Mouse (Mus musculus): ENCODE data around the gene Flvcr1. TPM values are rescaled to one million over a fixed set of nuclear protein-coding genes. Genes with fewer than 3 reads are reported as not detected.

The Flvcr1 gene
- polyA plus RNA-seq, 1 experiment from 2014 or later, result 8.6 TPM

DNA sequence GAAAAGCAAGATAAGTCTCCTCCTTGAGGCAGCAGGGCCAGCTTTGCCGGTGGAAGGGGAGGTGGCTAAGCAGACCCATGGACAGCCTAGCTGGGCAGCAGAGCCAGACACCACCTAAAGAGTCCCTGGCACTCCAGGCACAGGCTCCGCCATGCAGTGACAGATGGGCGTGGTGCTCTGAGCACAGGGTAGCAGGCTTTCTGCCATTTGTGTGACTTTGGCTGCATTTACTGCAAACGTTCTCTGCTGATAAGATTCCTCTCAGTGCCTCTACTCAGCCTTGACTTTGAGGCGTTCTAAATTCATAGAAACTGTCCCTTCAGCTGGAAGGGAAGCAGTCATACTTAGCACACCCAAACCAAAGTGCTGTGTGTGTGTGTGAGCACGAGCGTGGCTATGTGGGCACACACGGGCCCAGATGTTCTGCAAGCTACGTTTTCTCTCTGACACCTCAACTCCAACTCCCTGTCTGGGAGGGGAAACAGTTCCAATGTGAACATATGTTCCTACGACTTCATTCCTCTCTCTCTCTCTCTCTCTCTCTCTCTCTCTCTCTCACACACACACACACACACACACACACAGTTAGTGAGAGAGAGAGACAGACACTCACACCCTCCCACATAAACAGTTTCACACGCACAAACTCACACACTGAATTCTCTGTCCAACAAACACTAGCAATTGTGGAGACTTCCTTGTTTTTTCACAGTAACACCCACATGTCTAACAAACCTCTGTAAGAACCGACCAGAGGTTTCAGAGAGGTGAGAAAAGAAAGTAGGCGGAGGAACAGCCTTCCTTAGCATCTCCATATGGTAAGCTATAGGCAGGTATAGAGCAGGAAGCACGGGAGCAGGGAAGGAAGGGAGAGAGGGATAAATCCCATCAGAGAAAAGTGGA lies 54.0 kb downstream of the Flvcr1 start:
- Histone ChIP-seq H3K4me3 (no peak overlapping the region), H3K4me1 (peaks cover 12% of the 10 kb centered on the region), H3K27me3 (ENCODE audit: low read depth, poor library complexity, severe bottlenecking) (no peaks in the 10 kb centered on the region), H3K9me3 (replicated peaks) (no peaks in the 10 kb centered on the region), H3K27ac (replicated peaks) (no peak overlapping the region), H3K36me3 (peaks cover 87% of the 10 kb centered on the region)
- WGBS, result 94% methylated on average over 14 of the region's 14 CpGs
- no peak for DNase-seq (ENCODE audit: low spot score)

DNA sequence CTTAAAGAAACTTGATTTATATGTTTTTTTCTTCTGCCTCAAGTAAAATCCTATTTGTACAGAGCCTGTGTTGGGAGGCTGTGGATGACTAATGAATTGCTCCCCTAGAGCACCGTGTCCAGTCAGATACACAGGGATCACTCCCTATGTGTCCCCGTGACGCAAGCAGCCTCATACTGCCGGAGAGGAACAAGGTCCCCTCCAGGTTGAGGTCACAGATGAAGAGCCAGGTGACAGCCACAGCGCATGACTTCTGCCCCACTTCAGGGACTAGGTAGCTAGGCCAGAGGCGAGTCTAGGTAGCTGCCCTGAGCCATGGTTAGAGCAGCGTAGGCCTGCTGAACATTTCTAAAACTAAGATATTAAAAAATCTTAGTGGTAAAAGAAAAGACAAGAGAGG lies 57.9 kb downstream of the Flvcr1 start:
- 93% methylated on average over 7 of the region's 7 CpGs for WGBS
- no peak for DNase-seq (ENCODE audit: low spot score)
- no peaks in the 10 kb centered on the region for H3K27me3 ChIP-seq (ENCODE audit: low read depth, poor library complexity, severe bottlenecking)
- no peaks in the 10 kb centered on the region for H3K4me1 ChIP-seq
- peaks cover 94% of the 10 kb centered on the region for H3K36me3 ChIP-seq
- no peaks in the 10 kb centered on the region for H3K9me3 ChIP-seq (replicated peaks)
- no peak overlapping the region for H3K4me3 ChIP-seq
- H3K27ac ChIP-seq (replicated peaks), result no peak overlapping the region

DNA sequence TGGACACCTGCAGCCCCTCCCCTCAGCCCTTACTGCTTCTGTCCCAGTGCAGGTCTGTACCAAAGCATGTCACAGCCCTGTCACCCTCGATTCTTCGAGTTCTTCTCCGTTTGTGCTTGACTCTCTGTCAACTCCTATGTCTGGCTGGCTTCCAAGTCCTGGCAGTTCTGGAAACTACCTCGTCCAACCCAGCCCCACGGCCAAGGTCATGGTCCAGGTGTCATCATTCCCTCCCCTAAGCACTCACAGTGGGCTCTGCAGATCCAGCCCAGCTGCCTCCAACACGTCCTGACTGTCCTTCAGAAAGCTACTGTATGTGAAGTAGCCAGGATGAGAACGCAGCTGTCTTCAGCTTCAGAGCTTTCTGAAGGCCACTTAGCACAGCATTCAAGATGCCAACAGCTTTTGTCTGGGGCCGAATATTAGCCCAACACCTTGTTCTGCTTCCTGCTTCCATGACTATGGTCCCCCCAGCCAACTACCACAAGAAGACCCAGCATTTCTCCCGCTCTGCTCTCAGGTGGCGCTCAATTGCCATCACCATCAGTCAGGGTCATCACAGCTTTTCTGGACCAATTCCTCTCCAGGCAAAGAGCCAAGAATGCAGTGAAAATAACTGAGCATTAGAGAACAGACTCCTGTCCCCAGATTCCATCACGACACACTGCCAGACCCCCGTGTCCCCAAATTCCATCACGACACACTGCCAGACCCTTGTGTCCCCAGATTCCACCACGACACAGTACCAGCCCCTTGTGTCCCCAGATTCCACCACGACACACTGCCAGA lies 60.8 kb downstream of the Flvcr1 start:
- 91% methylated on average over 15 of the region's 15 CpGs for WGBS
- Histone ChIP-seq H3K27ac (replicated peaks) (no peak overlapping the region), H3K9me3 (replicated peaks) (no peaks in the 10 kb centered on the region), H3K36me3 (peaks cover 95% of the 10 kb centered on the region), H3K27me3 (ENCODE audit: low read depth, poor library complexity, severe bottlenecking) (no peaks in the 10 kb centered on the region), H3K4me3 (no peak overlapping the region), H3K4me1 (no peaks in the 10 kb centered on the region)
- no peak for DNase-seq (ENCODE audit: low spot score)

DNA sequence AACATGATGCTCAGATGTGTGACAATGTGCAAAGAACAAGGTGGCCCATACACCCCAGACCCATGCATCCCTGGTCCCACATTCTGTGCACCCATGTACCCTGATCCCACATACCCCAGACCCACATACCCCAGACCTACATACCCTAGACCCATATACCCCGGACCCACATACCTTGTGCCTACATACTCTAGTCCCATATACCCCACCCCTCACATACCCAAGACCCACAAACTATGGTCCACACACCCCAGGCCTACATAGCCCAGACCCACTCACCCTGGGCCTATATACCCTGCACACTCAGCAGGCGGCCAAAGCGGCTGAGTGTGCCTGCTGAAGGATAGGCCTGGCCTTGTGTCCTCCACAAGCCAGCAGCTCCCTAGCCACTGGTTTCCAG lies 63.2 kb downstream of the Flvcr1 start:
- no peaks in the 10 kb centered on the region for H3K9me3 ChIP-seq (replicated peaks)
- no peak for DNase-seq (ENCODE audit: low spot score)
- WGBS, result 88% methylated on average over 3 of the region's 3 CpGs
- H3K4me3 ChIP-seq, result no peak overlapping the region
- peaks cover 96% of the 10 kb centered on the region for H3K36me3 ChIP-seq
- H3K27me3 ChIP-seq (ENCODE audit: low read depth, poor library complexity, severe bottlenecking), result no peaks in the 10 kb centered on the region
- no peaks in the 10 kb centered on the region for H3K4me1 ChIP-seq
- H3K27ac ChIP-seq (replicated peaks), result no peak overlapping the region

DNA sequence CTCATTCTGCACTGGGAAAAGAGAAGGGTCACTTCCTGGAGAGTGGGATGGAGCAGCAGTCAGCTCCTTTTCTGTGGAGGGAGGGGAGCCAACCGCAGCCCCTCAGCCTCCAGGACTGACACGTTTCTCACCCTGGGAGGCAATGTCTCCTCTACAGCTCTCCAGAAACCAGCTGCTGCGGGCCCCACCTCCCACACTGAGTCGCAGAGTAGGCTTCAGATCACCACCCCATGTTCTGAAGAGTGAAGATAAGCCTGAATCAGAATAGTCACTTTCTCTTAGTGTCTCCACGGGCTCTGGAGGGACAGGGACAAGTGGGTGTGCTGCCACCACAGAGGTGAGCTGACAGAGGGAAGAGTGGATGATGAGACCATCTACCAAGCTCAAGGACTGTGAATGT lies 67.1 kb downstream of the Flvcr1 start:
- WGBS, result 86% methylated on average over 5 of the region's 5 CpGs

More for the DNA sequence above, 67.1 kb downstream of the Flvcr1 start:
- Histone ChIP-seq H3K4me3 (no peak overlapping the region), H3K27ac (replicated peaks) (no peak overlapping the region), H3K27me3 (ENCODE audit: low read depth, poor library complexity, severe bottlenecking) (no peaks in the 10 kb centered on the region), H3K36me3 (peaks cover 97% of the 10 kb centered on the region), H3K4me1 (no peaks in the 10 kb centered on the region), H3K9me3 (replicated peaks) (no peaks in the 10 kb centered on the region)
- no peak for DNase-seq (ENCODE audit: low spot score)

Other genes starting within 250 kb of the Flvcr1 start
- gene Rps6kc1, start 114.4 kb downstream of the Flvcr1 start, polyA plus RNA-seq (2016; fragmentation: Nextera tagmentation; extraction: Ambion mirVana), result 16.2 and 20.4 TPM in 2 replicates
- gene Angel2, start 101.0 kb downstream of the Flvcr1 start, polyA plus RNA-seq (2016; fragmentation: Nextera tagmentation; extraction: Ambion mirVana), result 55.4 and 63.0 TPM in 2 replicates
- gene Vash2, start 46.9 kb downstream of the Flvcr1 start, polyA plus RNA-seq (2016; fragmentation: Nextera tagmentation; extraction: Ambion mirVana), result 33.1 and 44.4 TPM in 2 replicates
- not detected in 2 replicates for gene Spata45, start 10.5 kb upstream of the Flvcr1 start, polyA plus RNA-seq (2016; fragmentation: Nextera tagmentation; extraction: Ambion mirVana)
- 10.4 and 11.1 TPM in 2 replicates for gene Tatdn3, start 36.8 kb upstream of the Flvcr1 start, polyA plus RNA-seq (2016; fragmentation: Nextera tagmentation; extraction: Ambion mirVana)
- 34.9 and 35.9 TPM in 2 replicates for gene Nsl1, start 36.9 kb upstream of the Flvcr1 start, polyA plus RNA-seq (2016; fragmentation: Nextera tagmentation; extraction: Ambion mirVana)
- 3.7 and 4.1 TPM in 2 replicates for gene Batf3, start 71.7 kb upstream of the Flvcr1 start, polyA plus RNA-seq (2016; fragmentation: Nextera tagmentation; extraction: Ambion mirVana)
- gene Fam71a, start 138.7 kb upstream of the Flvcr1 start, polyA plus RNA-seq (2016; fragmentation: Nextera tagmentation; extraction: Ambion mirVana), result not detected in 2 replicates
- 5.3 and 5.5 TPM in 2 replicates for gene Atf3, start 191.9 kb upstream of the Flvcr1 start, polyA plus RNA-seq (2016; fragmentation: Nextera tagmentation; extraction: Ambion mirVana)